Mouse (Mus musculus) CH12.LX (cell line): ENCODE results near the gene Tktl1.

Source experiments
- CTCF ChIP-seq, 2 experiments: IDR thresholded peaks in 1 of 2; conservative IDR thresholded peaks in 1 of 2; 2 replicates each; pipeline ENCODE4 v1.5.1; 2011 to 2012; ENCODE audit warnings: low read depth in 2 of 2, low read length in 2 of 2, improper control_type of control experiment in 1 of 2, inconsistent platforms in 1 of 2, mild to moderate bottlenecking in 1 of 2, moderate library complexity in 1 of 2
- E2F4 ChIP-seq: IDR thresholded peaks from 2 replicates; pipeline ENCODE4 v1.6.1; 2011; ENCODE audit warnings: low read depth, low read length, improper control_type of control experiment; ENCODE audit not compliant: insufficient replicate concordance
- ELF1 ChIP-seq: IDR thresholded peaks from 2 replicates; pipeline ENCODE4 v1.6.1; 2014; ENCODE audit warnings: low read depth, mild to moderate bottlenecking, inconsistent platforms, low read length, improper control_type of control experiment
- KAT2A ChIP-seq: IDR thresholded peaks from 2 replicates; pipeline ENCODE4 v1.6.1; 2012; ENCODE audit warnings: low read length, improper control_type of control experiment, inconsistent platforms; ENCODE audit not compliant: insufficient replicate concordance
- MAFK ChIP-seq: IDR thresholded peaks from 2 replicates; pipeline ENCODE4 v1.6.1; 2011; ENCODE audit warnings: low read length, improper control_type of control experiment; ENCODE audit not compliant: insufficient replicate concordance
- MAZ ChIP-seq: IDR thresholded peaks from 2 replicates; pipeline ENCODE4 v1.6.1; 2012; ENCODE audit warnings: low read depth, mild to moderate bottlenecking, inconsistent platforms, low read length, improper control_type of control experiment, moderate library complexity
- MEF2A ChIP-seq: IDR thresholded peaks from 2 replicates; pipeline ENCODE4 v1.6.1; 2014; ENCODE audit warnings: low read depth, mild to moderate bottlenecking, inconsistent platforms, low read length, improper control_type of control experiment, borderline replicate concordance
- NRF1 ChIP-seq: IDR thresholded peaks from 2 replicates; pipeline ENCODE4 v1.6.1; 2014; ENCODE audit warnings: low read depth, mild to moderate bottlenecking, inconsistent platforms, low read length, improper control_type of control experiment, moderate library complexity
- PAX5 ChIP-seq: IDR thresholded peaks from 2 replicates; pipeline ENCODE4 v1.6.1; 2012; ENCODE audit warnings: low read length, inconsistent platforms, mixed read lengths
- POLR2A ChIP-seq: IDR thresholded peaks from 2 replicates; pipeline ENCODE4 v1.6.1; 2011; ENCODE audit warnings: low read depth, mild to moderate bottlenecking, improper control_type of control experiment, low read length
- SMC3 ChIP-seq: IDR thresholded peaks from 2 replicates; pipeline ENCODE4 v1.6.1; 2011; ENCODE audit warnings: low read depth, low read length, improper control_type of control experiment
- USF2 ChIP-seq: conservative IDR thresholded peaks from 2 replicates; pipeline ENCODE4 v1.6.1; 2011; ENCODE audit warnings: low read depth, low read length, improper control_type of control experiment
- ZC3H11A ChIP-seq: IDR thresholded peaks from 2 replicates; pipeline ENCODE4 v1.6.1; 2012; ENCODE audit warnings: low read depth, mild to moderate bottlenecking, inconsistent platforms, low read length, improper control_type of control experiment

- TF ChIP-seq PAX5 = no peak
- TF ChIP-seq E2F4 = no peak
- TF ChIP-seq MAFK = no peak
- no peak for TF ChIP-seq USF2
- TF ChIP-seq MAZ = no peak
- TF ChIP-seq MEF2A = no peak
- TF ChIP-seq NRF1 = no peak
- no peak for TF ChIP-seq CTCF (conservative IDR thresholded peaks at IDR 0.05 in 1 of 2, IDR thresholded peaks at IDR 0.05 in 1 of 2; ENCODE audit: low read depth in 2 of 2, low read length in 2 of 2)
- TF ChIP-seq SMC3 = no peak
- no peak for TF ChIP-seq ZC3H11A
- no peak for TF ChIP-seq POLR2A
- TF ChIP-seq KAT2A = no peak
- no peak for TF ChIP-seq ELF1
Measured at GRCm38 (mm10) chrX:74245107-74245506, 68.0 kb downstream of the Tktl1 start.
